Mouse (Mus musculus) liver, embryonic 14.5 days (tissue): ENCODE results near the gene Kdm2b. TPM values are rescaled to one million over a fixed set of nuclear protein-coding genes. Genes with fewer than 3 reads are reported as not detected.

ENCODE experiments used
- ATAC-seq: fragments of 200-750 bp; cut with Nextera tagmentation; 2 replicates; pipeline ENCODE4 v1.8.0; 2017; ENCODE audit warnings: moderate number of reproducible peaks, mild to moderate bottlenecking, moderate library complexity; ENCODE audit not compliant: insufficient read depth
- DNase-seq, 3 experiments: peaks; one replicate each; pipeline ENCODE4 v3.0.0-alpha.2; 2012 to 2013; ENCODE audit warnings: low read depth in 3 of 3, low spot score in 3 of 3
- H3K27ac ChIP-seq: fragments of 300-500 bp; sonication (generic); 2 replicates; pipeline ENCODE4 v1.5.1; 2014; ENCODE audit warnings: moderate library complexity, mild to moderate bottlenecking, control low read depth, inconsistent platforms
- H3K27me3 ChIP-seq: fragments of 300-500 bp; sonication (generic); 2 replicates; pipeline ENCODE4 v1.6.1; 2014; ENCODE audit warnings: mild to moderate bottlenecking, low read length, moderate library complexity; ENCODE audit not compliant: control insufficient read depth, insufficient read depth
- H3K36me3 ChIP-seq: fragments of 300-500 bp; sonication (generic); replicated peaks from 2 replicates; pipeline ENCODE4 v1.6.1; 2014; ENCODE audit warnings: low read depth; ENCODE audit not compliant: control insufficient read depth, insufficient read depth
- H3K4me1 ChIP-seq, 2 experiments: fragments of 200-500 bp in 1 of 2; fragments of 300-500 bp in 1 of 2; sonication (generic) in 1 of 2; replicated peaks; 2 replicates each; pipeline ENCODE4 v1.6.1; 2012 to 2014; ENCODE audit warnings: antibody characterized with exemption in 1 of 2, inconsistent platforms in 1 of 2, low read length in 1 of 2; ENCODE audit not compliant: control insufficient read depth in 2 of 2, insufficient read depth in 2 of 2
- H3K4me2 ChIP-seq: fragments of 300-500 bp; sonication (generic); 2 replicates; pipeline ENCODE4 v1.6.1; 2014; ENCODE audit warnings: low read depth, mild to moderate bottlenecking, control low read depth, moderate library complexity
- H3K4me3 ChIP-seq, 2 experiments: fragments of 200-500 bp in 1 of 2; fragments of 300-500 bp in 1 of 2; sonication (generic) in 1 of 2; 2 replicates each; pipeline ENCODE4 v1.5.1; 2012 to 2014; ENCODE audit warnings: low read depth in 2 of 2, low read length in 2 of 2, mild to moderate bottlenecking in 2 of 2, control low read depth in 1 of 2, inconsistent platforms in 1 of 2, moderate library complexity in 1 of 2; ENCODE audit not compliant: insufficient read depth in 1 of 2
- H3K9ac ChIP-seq: fragments of 300-500 bp; sonication (generic); replicated peaks from 2 replicates; pipeline ENCODE4 v1.6.1; 2014; ENCODE audit warnings: mild to moderate bottlenecking, control low read depth, moderate library complexity
- H3K9me3 ChIP-seq: fragments of 300-500 bp; sonication (generic); 2 replicates; pipeline ENCODE4 v1.6.1; 2016; ENCODE audit warnings: low read length, mixed read lengths; ENCODE audit not compliant: control insufficient read depth
- CTCF ChIP-seq: IDR thresholded peaks from 2 replicates; pipeline ENCODE4 v1.5.1; 2016; ENCODE audit warnings: antibody characterized with exemption, low read depth, control low read depth
- EP300 ChIP-seq: IDR thresholded peaks from 2 replicates; pipeline ENCODE4 v1.6.1; 2016; ENCODE audit warnings: antibody characterized with exemption, low read depth
- WGBS: fragments of 180-500 bp; shearing (Covaris S2); extraction: QIAGEN DNeasy Blood & Tissue Kit; methylation state at CpG from one replicate; pipeline ENCODE4 v1.1.7; 2014; ENCODE audit not compliant: insufficient replicate concordance; 5-methylcytosine and 5-hydroxymethylcytosine counted together
- polyA plus RNA-seq, 2 experiments: library from polyadenylated mRNA; depleted of rRNA in 1 of 2; stranded (reverse) in 1 of 2; unstranded in 1 of 2; fragments of >200 nt; fragmentation: Nextera tagmentation in 1 of 2; extraction: Ambion mirVana in 1 of 2; gene quantifications; 2 replicates each; pipeline versions ENCODE4 v1.2.1 to v1.2.3; 2012 to 2014

Gene Kdm2b
- polyA plus RNA-seq, 2 experiments: 10.0 to 11.7 TPM

GRCm38 (mm10) chr5:122988021-122988751, 1.4 kb downstream of the Kdm2b start:
- TF ChIP-seq EP300: no peak
- no peak for TF ChIP-seq CTCF
- H3K27ac ChIP-seq: no peak overlapping the region
- H3K4me3 ChIP-seq: peak overlapping the region; percentile 58 to 60
- H3K4me1 ChIP-seq: peaks cover 10 to 24% of the 10 kb centered on the region in 2 experiments
- H3K27me3 ChIP-seq: peaks cover 13% of the 10 kb centered on the region
- ATAC-seq (peak; percentile 44; the same call in 1 of the 2 replicates), DNase-seq (no peak)
- H3K9me3 ChIP-seq: no peaks in the 10 kb centered on the region
- H3K4me2 ChIP-seq: peak overlapping the region; percentile 96
- WGBS: 1% methylated on average over 40 of the region's 41 CpGs
- peak overlapping the region; percentile 58 for H3K9ac ChIP-seq
- H3K36me3 ChIP-seq: no peaks in the 10 kb centered on the region

DNA sequence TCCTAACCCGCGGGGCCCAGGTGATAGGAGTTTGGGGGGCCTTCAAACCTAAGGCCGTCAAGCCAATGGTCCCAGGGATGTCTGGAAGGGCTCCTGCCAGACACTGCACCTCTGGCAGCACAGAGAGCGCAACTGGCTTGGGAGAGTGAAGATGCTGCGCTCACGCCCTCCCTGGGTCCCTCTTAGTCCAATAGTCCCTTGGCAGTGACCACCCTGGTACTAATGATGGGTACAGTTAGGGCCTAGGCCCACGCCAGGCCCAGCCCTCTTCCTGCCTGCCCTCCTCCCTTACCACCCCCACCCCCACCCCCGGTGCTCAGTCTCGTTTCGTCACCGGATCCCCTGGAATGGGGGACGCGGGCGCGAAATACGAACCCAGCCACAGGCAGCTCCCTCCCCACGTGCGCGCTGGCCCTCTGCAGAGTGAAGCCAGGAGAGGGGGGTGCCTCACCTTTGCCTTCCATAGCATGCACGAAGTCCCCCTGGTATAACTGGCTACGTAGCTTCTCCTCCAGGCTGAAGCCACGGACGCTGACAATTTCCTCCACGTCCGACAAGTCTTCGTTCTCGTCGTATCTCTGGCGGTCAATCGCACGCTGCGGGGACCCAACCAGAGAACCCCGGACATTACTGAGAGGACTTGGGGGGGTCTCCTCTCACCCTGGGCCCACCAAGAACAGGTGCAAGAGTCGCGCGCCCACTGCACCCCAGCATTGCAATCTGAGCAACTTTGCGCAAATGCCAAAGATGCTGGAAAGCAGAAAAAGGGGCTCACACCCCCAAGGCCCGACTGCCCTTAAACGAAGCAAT, 2.2 kb downstream of the Kdm2b start:
- H3K4me3 ChIP-seq: peak overlapping the region; percentile 58 to 60
- peak overlapping the region; percentile 96 for H3K4me2 ChIP-seq
- TF ChIP-seq EP300 (no peak), CTCF (no peak)
- peaks cover 13% of the 10 kb centered on the region for H3K27me3 ChIP-seq
- H3K9me3 ChIP-seq: no peaks in the 10 kb centered on the region
- 6% methylated on average over 39 of the region's 39 CpGs for WGBS
- H3K36me3 ChIP-seq: no peaks in the 10 kb centered on the region
- no peak overlapping the region for H3K27ac ChIP-seq
- peak overlapping the region; percentile 27 for H3K9ac ChIP-seq
- ATAC-seq (no peak), DNase-seq (no peak)
- H3K4me1 ChIP-seq: peaks cover 10 to 24% of the 10 kb centered on the region in 2 experiments

DNA sequence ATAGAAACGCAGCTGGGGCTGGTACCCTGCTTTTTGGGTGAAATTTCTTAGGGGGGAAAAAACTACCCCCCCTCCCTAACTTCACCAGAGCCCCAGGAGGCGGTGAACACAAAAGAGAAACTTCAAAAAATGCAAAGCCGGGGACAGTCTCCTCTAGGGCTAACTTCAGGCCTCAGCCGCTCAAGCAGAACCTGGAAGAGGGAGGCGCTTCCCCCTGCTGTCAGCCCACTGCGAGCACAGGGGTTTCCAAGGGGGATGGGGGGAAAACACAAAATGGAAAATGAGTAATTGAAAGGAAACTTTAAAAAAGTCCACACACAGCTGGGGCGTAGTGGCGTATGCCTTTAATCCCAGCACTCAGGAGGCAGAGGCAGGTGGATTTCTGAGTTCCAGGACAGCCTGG, 3.5 kb downstream of the Kdm2b start:
- Histone ChIP-seq H3K27me3 (peaks cover 13% of the 10 kb centered on the region), H3K9me3 (no peaks in the 10 kb centered on the region), H3K4me1 (peaks cover 10 to 18% of the 10 kb centered on the region in 2 experiments), H3K36me3 (no peaks in the 10 kb centered on the region), H3K9ac (no peak overlapping the region), H3K4me3 (no peak overlapping the region), H3K4me2 (no peak overlapping the region), H3K27ac (no peak overlapping the region)
- no peak for ATAC-seq
- 60% methylated on average over 8 of the region's 8 CpGs for WGBS
- DNase-seq: no peak
- no peak for TF ChIP-seq CTCF
- TF ChIP-seq EP300: no peak

- ATAC-seq (no peak), DNase-seq (no peak)
- H3K27ac ChIP-seq: no peak overlapping the region
- H3K27me3 ChIP-seq: peaks cover 13% of the 10 kb centered on the region
- no peak for TF ChIP-seq EP300
- no peak for TF ChIP-seq CTCF
- WGBS: 66% methylated on average over 3 of the region's 3 CpGs
- H3K4me3 ChIP-seq: no peak overlapping the region
- no peak overlapping the region for H3K4me2 ChIP-seq
- no peaks in the 10 kb centered on the region for H3K9me3 ChIP-seq
- H3K9ac ChIP-seq: no peak overlapping the region
- peaks cover 7 to 13% of the 10 kb centered on the region in 2 experiments for H3K4me1 ChIP-seq
- no peaks in the 10 kb centered on the region for H3K36me3 ChIP-seq
Observed at GRCm38 (mm10) chr5:122985276-122985675, 4.3 kb downstream of the Kdm2b start.

DNA sequence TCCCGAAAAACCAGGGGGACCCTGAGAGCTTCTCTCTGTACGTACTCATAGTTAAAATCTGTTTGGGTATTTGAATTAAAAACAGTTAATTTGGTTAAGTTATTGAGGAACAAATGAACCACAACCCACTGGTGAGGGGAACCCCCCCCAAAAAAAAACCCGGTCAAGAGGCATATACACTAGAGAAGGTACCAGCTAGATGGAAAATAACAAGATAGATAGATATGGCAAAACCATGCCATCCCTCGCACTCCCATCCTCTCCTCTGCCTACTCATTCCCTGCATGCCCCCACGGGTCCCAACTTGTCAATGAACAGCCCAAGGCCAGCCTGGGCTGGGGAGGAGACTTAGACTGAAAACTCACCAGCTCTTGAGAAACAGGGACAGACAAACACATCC, 5.1 kb downstream of the Kdm2b start:
- no peak overlapping the region for H3K27ac ChIP-seq
- ATAC-seq (no peak), DNase-seq (no peak)
- peaks cover 13% of the 10 kb centered on the region for H3K27me3 ChIP-seq
- H3K9ac ChIP-seq: no peak overlapping the region
- no peak overlapping the region for H3K4me2 ChIP-seq
- H3K9me3 ChIP-seq: no peaks in the 10 kb centered on the region
- no peak overlapping the region for H3K4me3 ChIP-seq
- H3K4me1 ChIP-seq: peaks cover 7 to 8% of the 10 kb centered on the region in 2 experiments; a peak in 3 of 4 replicates
- no peaks in the 10 kb centered on the region for H3K36me3 ChIP-seq
- WGBS: 76% methylated on average over 5 of the region's 5 CpGs
- TF ChIP-seq EP300 (no peak), CTCF (no peak)
